Mouse (Mus musculus): ENCODE measurements at regions not wholly inside any gene's neighbourhood (a gene's known extent, or its start where the extent isn't known, plus 50 kb on each side); places are given as distances from the start of the nearest gene placed in this dataset.
A peak's percentile ranks its signal among the peaks of the same experiment; 100 is the strongest.

DNA sequence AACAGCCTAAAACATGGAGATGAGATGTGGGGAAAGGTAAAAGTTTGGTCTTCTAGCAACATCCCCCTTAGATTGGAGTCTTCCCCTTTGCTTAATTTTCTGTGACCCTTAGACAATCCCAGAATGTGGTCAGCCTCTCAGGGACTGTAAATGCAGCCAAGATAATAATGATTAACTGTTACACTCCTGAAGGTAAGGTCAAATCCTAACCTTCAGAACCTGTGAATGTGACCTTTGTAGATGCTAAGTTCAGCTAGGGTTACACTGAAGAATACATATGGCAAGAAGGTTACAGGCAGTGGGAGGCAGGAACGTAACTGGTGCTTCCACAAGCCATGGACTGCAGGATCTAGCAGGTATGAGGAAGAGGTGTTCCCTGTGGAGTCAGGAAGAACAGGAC, 1342.2 kb upstream of the A1bg start:
- 50% methylated on average over 1 of the region's 1 CpGs for WGBS
- Histone ChIP-seq H3K9me3 (replicated peaks; ENCODE audit: low read length) (no peaks in the 10 kb centered on the region), H3K27me3 (ENCODE audit: insufficient read depth, low read length) (no peaks in the 10 kb centered on the region), H3K4me1 (replicated peaks; ENCODE audit: insufficient read depth, low read length) (no peaks in the 10 kb centered on the region), H3K9ac (ENCODE audit: low read depth, low read length) (no peak overlapping the region), H3K4me2 (ENCODE audit: low read length) (no peak overlapping the region), H3K4me3 (replicated peaks; ENCODE audit: low read depth, low read length) (no peak overlapping the region), H3K36me3 (ENCODE audit: insufficient read depth, low read length) (no peaks in the 10 kb centered on the region), H3K27ac (no peak overlapping the region)
- no peak for TF ChIP-seq CTCF (IDR thresholded peaks at IDR 0.05; ENCODE audit: low read depth)
- DNase-seq (ENCODE audit: low spot score) (no peak), ATAC-seq (replicated peaks; ENCODE audit: low FRiP score, low read depth) (0 out of 2 replicates have a peak, but pooled peaks have one; percentile 25)

- Histone ChIP-seq H3K4me3 (replicated peaks; ENCODE audit: low read depth, low read length) (no peak overlapping the region), H3K4me1 (replicated peaks; ENCODE audit: insufficient read depth, low read length) (no peaks in the 10 kb centered on the region), H3K27ac (no peak overlapping the region), H3K36me3 (ENCODE audit: insufficient read depth, low read length) (no peaks in the 10 kb centered on the region), H3K9ac (ENCODE audit: low read depth, low read length) (no peak overlapping the region), H3K9me3 (replicated peaks; ENCODE audit: low read length) (no peaks in the 10 kb centered on the region), H3K4me2 (ENCODE audit: low read length) (no peak overlapping the region), H3K27me3 (ENCODE audit: insufficient read depth, low read length) (no peaks in the 10 kb centered on the region)
- DNase-seq (ENCODE audit: low spot score) (no peak), ATAC-seq (replicated peaks; ENCODE audit: low FRiP score, low read depth) (no peak)
- TF ChIP-seq CTCF (IDR thresholded peaks at IDR 0.05; ENCODE audit: low read depth), result no peak
- WGBS, result 79% methylated on average over 1 of the region's 1 CpGs
These were observed 1341.4 kb upstream of the A1bg start for GRCm38 (mm10) chr15:62264183-62264582.

GRCm38 (mm10) chr15:62262487-62262886, 1339.7 kb upstream of the A1bg start:
- 59% methylated on average over 5 of the region's 5 CpGs for WGBS
- no peaks in the 10 kb centered on the region; the same call in 1 of the 2 replicates for H3K4me1 ChIP-seq (replicated peaks; ENCODE audit: insufficient read depth, low read length)

GRCm38 (mm10) chr15:62261520-62261919, 1338.7 kb upstream of the A1bg start:
- Histone ChIP-seq H3K9ac (ENCODE audit: low read depth, low read length) (no peak overlapping the region), H3K4me1 (replicated peaks; ENCODE audit: insufficient read depth, low read length) (no peaks in the 10 kb centered on the region; the same call in 1 of the 2 replicates), H3K27ac (no peak overlapping the region), H3K36me3 (ENCODE audit: insufficient read depth, low read length) (no peaks in the 10 kb centered on the region), H3K27me3 (ENCODE audit: insufficient read depth, low read length) (no peaks in the 10 kb centered on the region), H3K9me3 (replicated peaks; ENCODE audit: low read length) (no peaks in the 10 kb centered on the region), H3K4me3 (replicated peaks; ENCODE audit: low read depth, low read length) (no peak overlapping the region), H3K4me2 (ENCODE audit: low read length) (no peak overlapping the region)
- TF ChIP-seq CTCF (IDR thresholded peaks at IDR 0.05; ENCODE audit: low read depth), result no peak
- WGBS, result 79% methylated on average over 2 of the region's 2 CpGs
- DNase-seq (ENCODE audit: low spot score), result no peak
- no peak for ATAC-seq (replicated peaks; ENCODE audit: low FRiP score, low read depth)

More at GRCm38 (mm10) chr15:62262487-62262886, 1339.7 kb upstream of the A1bg start:
- Histone ChIP-seq H3K9me3 (replicated peaks; ENCODE audit: low read length) (no peaks in the 10 kb centered on the region), H3K4me3 (replicated peaks; ENCODE audit: low read depth, low read length) (no peak overlapping the region), H3K9ac (ENCODE audit: low read depth, low read length) (no peak overlapping the region), H3K4me2 (ENCODE audit: low read length) (no peak overlapping the region), H3K27me3 (ENCODE audit: insufficient read depth, low read length) (no peaks in the 10 kb centered on the region), H3K36me3 (ENCODE audit: insufficient read depth, low read length) (no peaks in the 10 kb centered on the region), H3K27ac (no peak overlapping the region)
- no peak for ATAC-seq (replicated peaks; ENCODE audit: low FRiP score, low read depth)
- DNase-seq (ENCODE audit: low spot score), result no peak
- TF ChIP-seq CTCF (IDR thresholded peaks at IDR 0.05; ENCODE audit: low read depth), result no peak

- no peak overlapping the region for H3K4me3 ChIP-seq (replicated peaks; ENCODE audit: low read depth, low read length)
- H3K36me3 ChIP-seq (ENCODE audit: insufficient read depth, low read length), result no peaks in the 10 kb centered on the region
- no peaks in the 10 kb centered on the region for H3K27me3 ChIP-seq (ENCODE audit: insufficient read depth, low read length)
- 89% methylated on average over 5 of the region's 5 CpGs for WGBS
- H3K9ac ChIP-seq (ENCODE audit: low read depth, low read length), result no peak overlapping the region
- no peak overlapping the region for H3K4me2 ChIP-seq (ENCODE audit: low read length)
- ATAC-seq (replicated peaks; ENCODE audit: low FRiP score, low read depth) (no peak), DNase-seq (ENCODE audit: low spot score) (no peak)
- H3K27ac ChIP-seq, result no peak overlapping the region
- no peak for TF ChIP-seq CTCF (IDR thresholded peaks at IDR 0.05; ENCODE audit: low read depth)
- no peaks in the 10 kb centered on the region for H3K9me3 ChIP-seq (replicated peaks; ENCODE audit: low read length)
- no peaks in the 10 kb centered on the region; the same call in 1 of the 2 replicates for H3K4me1 ChIP-seq (replicated peaks; ENCODE audit: insufficient read depth, low read length)
These were observed 1335.8 kb upstream of the A1bg start for GRCm38 (mm10) chr15:62258611-62259010.

DNA sequence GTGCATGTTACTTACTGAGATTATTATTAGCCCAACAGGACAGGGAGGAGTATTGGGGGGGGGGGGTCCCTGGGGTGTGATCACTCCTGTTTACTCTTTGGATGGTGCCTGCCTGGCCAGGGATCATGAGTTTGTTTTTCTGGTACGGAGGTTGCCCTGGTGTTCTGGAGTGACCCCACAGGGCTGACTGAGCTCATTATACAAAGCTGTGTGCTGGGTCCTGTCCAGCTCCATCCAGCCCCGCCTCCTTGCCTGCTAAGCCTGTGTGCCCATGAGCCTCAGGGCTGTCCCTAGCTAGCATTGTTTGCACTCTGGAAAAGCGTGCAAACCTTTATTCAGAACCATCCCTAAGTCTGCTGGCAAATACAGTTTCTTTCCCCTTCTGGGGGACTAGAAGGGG, 1335.1 kb upstream of the A1bg start:
- TF ChIP-seq CTCF (IDR thresholded peaks at IDR 0.05; ENCODE audit: low read depth), result no peak
- peak; percentile 48 for DNase-seq (ENCODE audit: low spot score)
- no peaks in the 10 kb centered on the region for H3K27me3 ChIP-seq (ENCODE audit: insufficient read depth, low read length)

GRCm38 (mm10) chr15:62257110-62257667, 1334.4 kb upstream of the A1bg start:
- WGBS, result 86% methylated on average over 1 of the region's 1 CpGs
- no peaks in the 10 kb centered on the region for H3K36me3 ChIP-seq (ENCODE audit: insufficient read depth, low read length)
- H3K4me3 ChIP-seq (replicated peaks; ENCODE audit: low read depth, low read length), result no peak overlapping the region
- no peak overlapping the region for H3K27ac ChIP-seq
- no peaks in the 10 kb centered on the region for H3K27me3 ChIP-seq (ENCODE audit: insufficient read depth, low read length)
- no peak overlapping the region for H3K9ac ChIP-seq (ENCODE audit: low read depth, low read length)
- no peaks in the 10 kb centered on the region for H3K9me3 ChIP-seq (replicated peaks; ENCODE audit: low read length)
- H3K4me1 ChIP-seq (replicated peaks; ENCODE audit: insufficient read depth, low read length), result no peaks in the 10 kb centered on the region; the same call in 1 of the 2 replicates
- no peak for TF ChIP-seq CTCF (IDR thresholded peaks at IDR 0.05; ENCODE audit: low read depth)
- no peak overlapping the region for H3K4me2 ChIP-seq (ENCODE audit: low read length)
- ATAC-seq (replicated peaks; ENCODE audit: low FRiP score, low read depth), result no peak
- no peak for DNase-seq (ENCODE audit: low spot score)

More for the DNA sequence above, 1335.1 kb upstream of the A1bg start:
- Histone ChIP-seq H3K4me1 (replicated peaks; ENCODE audit: insufficient read depth, low read length) (no peaks in the 10 kb centered on the region; the same call in 1 of the 2 replicates), H3K4me3 (replicated peaks; ENCODE audit: low read depth, low read length) (no peak overlapping the region), H3K9me3 (replicated peaks; ENCODE audit: low read length) (no peaks in the 10 kb centered on the region), H3K27ac (0 out of 2 replicates have a peak overlapping the region, but pooled peaks have one; percentile 5), H3K36me3 (ENCODE audit: insufficient read depth, low read length) (no peaks in the 10 kb centered on the region), H3K9ac (ENCODE audit: low read depth, low read length) (no peak overlapping the region), H3K4me2 (ENCODE audit: low read length) (no peak overlapping the region)
- 23% methylated on average over 3 of the region's 3 CpGs for WGBS
- ATAC-seq (replicated peaks; ENCODE audit: low FRiP score, low read depth), result peak; percentile 97
